Mouse (Mus musculus): ENCODE data around the gene Ccdc97. TPM values are rescaled to one million over a fixed set of nuclear protein-coding genes. Genes with fewer than 3 reads are reported as not detected.

Gene Ccdc97
- polyA plus RNA-seq, 1 experiment from 2014 or later: 30.1 TPM

- no peak overlapping the region for H3K27ac ChIP-seq
- H3K36me3 ChIP-seq: peaks cover 42% of the 10 kb centered on the region
- no peaks in the 10 kb centered on the region for H3K27me3 ChIP-seq (ENCODE audit: insufficient read depth, poor library complexity, severe bottlenecking)
- no peak for DNase-seq (ENCODE audit: low spot score)
- H3K9me3 ChIP-seq: no peaks in the 10 kb centered on the region
- H3K4me1 ChIP-seq: peaks cover 49% of the 10 kb centered on the region
- WGBS: 95% methylated on average over 8 of the region's 8 CpGs
- no peak overlapping the region for H3K4me3 ChIP-seq
Observed at GRCm38 (mm10) chr7:25714581-25714980, 4.3 kb downstream of the Ccdc97 start.

- Histone ChIP-seq H3K36me3 (peaks cover 42% of the 10 kb centered on the region), H3K9me3 (no peaks in the 10 kb centered on the region), H3K27ac (0 out of 2 replicates have a peak overlapping the region, but pooled peaks have one; percentile 87), H3K4me3 (no peak overlapping the region), H3K27me3 (ENCODE audit: insufficient read depth, poor library complexity, severe bottlenecking) (no peaks in the 10 kb centered on the region), H3K4me1 (peaks cover 48% of the 10 kb centered on the region)
- DNase-seq (ENCODE audit: low spot score): no peak
- 83% methylated on average over 9 of the region's 9 CpGs for WGBS
Observed at GRCm38 (mm10) chr7:25712801-25713200, 6.1 kb downstream of the Ccdc97 start.

- Histone ChIP-seq H3K4me1 (peaks cover 55% of the 10 kb centered on the region), H3K27me3 (ENCODE audit: insufficient read depth, poor library complexity, severe bottlenecking) (no peaks in the 10 kb centered on the region)
Observed at GRCm38 (mm10) chr7:25711731-25712197, 7.1 kb downstream of the Ccdc97 start.

GRCm38 (mm10) chr7:25711165-25711564 is 7.7 kb downstream of the Ccdc97 start:
- Histone ChIP-seq H3K9me3 (no peaks in the 10 kb centered on the region), H3K4me3 (no peak overlapping the region)

More at GRCm38 (mm10) chr7:25711731-25712197, 7.1 kb downstream of the Ccdc97 start:
- Histone ChIP-seq H3K9me3 (no peaks in the 10 kb centered on the region), H3K4me3 (no peak overlapping the region; the same call in 1 of the 2 replicates), H3K27ac (peak overlapping the region; percentile 87), H3K36me3 (peaks cover 42% of the 10 kb centered on the region)
- 6% methylated on average over 7 of the region's 7 CpGs for WGBS
- DNase-seq (ENCODE audit: low spot score): peak; percentile 90

GRCm38 (mm10) chr7:25710519-25711130 is 8.3 kb downstream of the Ccdc97 start:
- peak overlapping the region; percentile 42 for H3K4me3 ChIP-seq

More at GRCm38 (mm10) chr7:25711165-25711564, 7.7 kb downstream of the Ccdc97 start:
- Histone ChIP-seq H3K27ac (peak overlapping the region; percentile 87), H3K4me1 (peaks cover 61% of the 10 kb centered on the region), H3K36me3 (peaks cover 39% of the 10 kb centered on the region), H3K27me3 (ENCODE audit: insufficient read depth, poor library complexity, severe bottlenecking) (no peaks in the 10 kb centered on the region)
- 50% methylated on average over 5 of the region's 5 CpGs for WGBS
- no peak for DNase-seq (ENCODE audit: low spot score)

GRCm38 (mm10) chr7:25709961-25710360 is 8.9 kb downstream of the Ccdc97 start:
- peak overlapping the region; percentile 87 for H3K27ac ChIP-seq
- H3K4me1 ChIP-seq: peaks cover 73% of the 10 kb centered on the region
- no peak for DNase-seq (ENCODE audit: low spot score)
- no peaks in the 10 kb centered on the region for H3K27me3 ChIP-seq (ENCODE audit: insufficient read depth, poor library complexity, severe bottlenecking)
- no peaks in the 10 kb centered on the region for H3K9me3 ChIP-seq
- H3K4me3 ChIP-seq: peak overlapping the region; percentile 42
- peaks cover 27% of the 10 kb centered on the region for H3K36me3 ChIP-seq
- WGBS: 12% methylated on average over 12 of the region's 12 CpGs

More at GRCm38 (mm10) chr7:25710519-25711130, 8.3 kb downstream of the Ccdc97 start:
- Histone ChIP-seq H3K9me3 (no peaks in the 10 kb centered on the region), H3K27me3 (ENCODE audit: insufficient read depth, poor library complexity, severe bottlenecking) (no peaks in the 10 kb centered on the region), H3K36me3 (peaks cover 34% of the 10 kb centered on the region), H3K27ac (peak overlapping the region; percentile 87), H3K4me1 (peaks cover 66% of the 10 kb centered on the region)
- DNase-seq (ENCODE audit: low spot score): no peak
- WGBS: 5% methylated on average over 7 of the region's 7 CpGs

GRCm38 (mm10) chr7:25707581-25708292 is 11.2 kb downstream of the Ccdc97 start:
- Histone ChIP-seq H3K36me3 (peaks cover 5% of the 10 kb centered on the region), H3K4me3 (no peak overlapping the region), H3K4me1 (peaks cover 88% of the 10 kb centered on the region), H3K9me3 (no peaks in the 10 kb centered on the region), H3K27ac (peak overlapping the region; percentile 52), H3K27me3 (ENCODE audit: insufficient read depth, poor library complexity, severe bottlenecking) (no peaks in the 10 kb centered on the region)
- 55% methylated on average over 15 of the region's 15 CpGs for WGBS
- no peak for DNase-seq (ENCODE audit: low spot score)

GRCm38 (mm10) chr7:25706578-25707170 is 12.2 kb downstream of the Ccdc97 start:
- Histone ChIP-seq H3K27me3 (ENCODE audit: insufficient read depth, poor library complexity, severe bottlenecking) (no peaks in the 10 kb centered on the region), H3K4me3 (no peak overlapping the region), H3K36me3 (peaks cover 7% of the 10 kb centered on the region), H3K9me3 (no peaks in the 10 kb centered on the region), H3K4me1 (peaks cover 77% of the 10 kb centered on the region), H3K27ac (peak overlapping the region; percentile 52)
- WGBS: 44% methylated on average over 7 of the region's 7 CpGs
- DNase-seq (ENCODE audit: low spot score): no peak

- 50% methylated on average over 6 of the region's 6 CpGs for WGBS
- no peak for DNase-seq (ENCODE audit: low spot score)
- Histone ChIP-seq H3K36me3 (peaks cover 15% of the 10 kb centered on the region), H3K4me1 (peaks cover 69% of the 10 kb centered on the region), H3K9me3 (no peaks in the 10 kb centered on the region), H3K27me3 (ENCODE audit: insufficient read depth, poor library complexity, severe bottlenecking) (no peaks in the 10 kb centered on the region), H3K4me3 (no peak overlapping the region), H3K27ac (peak overlapping the region; percentile 36; the same call in 1 of the 2 replicates)
Observed at GRCm38 (mm10) chr7:25705801-25706251, 13.1 kb downstream of the Ccdc97 start.

- peaks cover 18% of the 10 kb centered on the region for H3K36me3 ChIP-seq
- H3K27me3 ChIP-seq (ENCODE audit: insufficient read depth, poor library complexity, severe bottlenecking): no peaks in the 10 kb centered on the region
- H3K4me3 ChIP-seq: peak overlapping the region; percentile 59
- H3K4me1 ChIP-seq: peaks cover 59% of the 10 kb centered on the region
- H3K9me3 ChIP-seq: no peaks in the 10 kb centered on the region
- 10% methylated on average over 35 of the region's 37 CpGs for WGBS
- H3K27ac ChIP-seq: peak overlapping the region; percentile 47
- DNase-seq (ENCODE audit: low spot score): no peak
Observed at GRCm38 (mm10) chr7:25704716-25705364, 14.0 kb downstream of the Ccdc97 start.

- H3K36me3 ChIP-seq: peaks cover 20% of the 10 kb centered on the region
- H3K9me3 ChIP-seq: no peaks in the 10 kb centered on the region
- peak overlapping the region; percentile 59; the same call in 1 of the 2 replicates for H3K27ac ChIP-seq
- H3K4me1 ChIP-seq: peaks cover 54% of the 10 kb centered on the region
- no peak for DNase-seq (ENCODE audit: low spot score)
- peak overlapping the region; percentile 59 for H3K4me3 ChIP-seq
- WGBS: 21% methylated on average over 10 of the region's 10 CpGs
- no peaks in the 10 kb centered on the region for H3K27me3 ChIP-seq (ENCODE audit: insufficient read depth, poor library complexity, severe bottlenecking)
Observed at GRCm38 (mm10) chr7:25703793-25704494, 14.9 kb downstream of the Ccdc97 start.

GRCm38 (mm10) chr7:25702350-25702749 is 16.5 kb downstream of the Ccdc97 start:
- WGBS: 95% methylated on average over 2 of the region's 2 CpGs

More at GRCm38 (mm10) chr7:25702350-25702749, 16.5 kb downstream of the Ccdc97 start:
- Histone ChIP-seq H3K4me3 (no peak overlapping the region), H3K27ac (no peak overlapping the region), H3K4me1 (peaks cover 42% of the 10 kb centered on the region), H3K36me3 (peaks cover 32% of the 10 kb centered on the region), H3K27me3 (ENCODE audit: insufficient read depth, poor library complexity, severe bottlenecking) (no peaks in the 10 kb centered on the region), H3K9me3 (no peaks in the 10 kb centered on the region)
- no peak for DNase-seq (ENCODE audit: low spot score)
